Mouse (Mus musculus): Measurements from ENCODE around the gene 1700016C15Rik.

The 1700016C15Rik gene

DNA sequence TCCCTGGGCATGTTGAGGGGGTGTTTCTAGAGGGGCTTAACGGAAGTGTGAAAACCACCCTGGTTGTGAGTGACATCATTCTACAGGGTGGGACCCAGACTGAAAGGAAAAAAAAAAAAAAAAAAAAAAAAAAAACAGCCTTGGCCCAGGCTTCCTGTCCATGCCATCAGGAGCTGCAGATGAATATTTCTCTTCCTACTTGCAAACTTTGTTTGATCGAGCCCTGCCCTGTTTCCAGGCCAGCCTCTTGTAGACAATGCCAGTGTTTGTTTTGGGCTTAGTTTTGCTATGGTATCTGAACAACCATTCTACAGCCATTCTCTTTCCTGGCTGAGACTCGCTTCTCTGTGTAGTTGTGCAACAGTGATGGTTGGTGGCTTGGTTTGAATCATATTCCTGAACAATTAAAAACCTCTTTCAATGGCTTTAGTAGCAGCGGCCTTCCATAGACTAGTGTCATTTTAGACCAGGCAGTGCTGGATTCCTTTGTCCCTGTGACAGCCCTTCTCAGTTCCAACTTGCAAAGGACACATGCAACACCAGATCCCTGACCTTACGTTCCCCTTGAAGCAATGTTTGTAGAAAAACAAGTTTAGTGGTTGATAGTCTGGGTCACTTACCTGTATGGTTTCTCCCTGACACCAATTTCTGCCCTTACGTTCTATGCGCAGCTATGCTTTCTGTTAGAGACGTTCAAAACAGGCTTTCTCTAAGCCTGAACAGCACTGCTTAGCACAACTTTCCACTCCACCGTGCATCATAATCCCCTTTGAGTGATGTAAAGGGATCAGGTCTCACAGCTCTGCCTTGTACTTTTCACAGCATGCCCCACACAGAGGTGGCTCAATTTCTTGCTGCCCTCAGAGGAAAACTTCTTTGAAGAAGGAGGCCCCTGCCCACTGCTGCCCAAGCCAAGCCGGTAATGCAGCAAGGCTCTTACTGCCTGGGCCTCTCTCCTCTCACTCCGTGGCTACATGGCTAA, at the start of gene 1700016C15Rik:
TSS of gene 1700016C15Rik (plus strand) at position 772 of the 982 bp plus-strand sequence.
- DNase-seq (ENCODE audit: low spot score in 2 of 2), result no peak

DNA sequence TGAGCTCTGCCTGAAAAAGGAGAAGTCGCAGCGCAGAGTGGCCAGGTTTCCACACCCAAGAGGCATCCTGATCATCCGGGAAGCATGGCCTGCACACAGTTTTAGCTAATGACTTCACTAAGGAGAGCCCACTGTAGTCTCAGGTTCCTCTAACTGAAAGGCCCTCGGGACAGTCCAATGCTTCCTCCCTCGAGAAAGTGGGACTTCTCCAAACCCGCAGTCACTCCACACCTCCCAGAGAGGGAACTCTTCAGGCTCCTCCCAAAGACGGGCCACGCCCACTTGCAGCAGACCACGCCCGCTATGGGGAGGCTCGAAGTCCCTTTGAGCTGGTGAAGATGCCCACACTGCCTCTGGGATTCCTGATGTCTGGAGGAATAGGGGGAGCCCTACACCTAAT, 48.4 kb upstream of the 1700016C15Rik start:
- DNase-seq (ENCODE audit: low spot score in 2 of 2), result no peak

- DNase-seq (ENCODE audit: low spot score in 2 of 2), result peak in 1 of 2 experiments; percentile 50
Measured at GRCm38 (mm10) chr1:177683931-177684836, 45.4 kb upstream of the 1700016C15Rik start.

DNA sequence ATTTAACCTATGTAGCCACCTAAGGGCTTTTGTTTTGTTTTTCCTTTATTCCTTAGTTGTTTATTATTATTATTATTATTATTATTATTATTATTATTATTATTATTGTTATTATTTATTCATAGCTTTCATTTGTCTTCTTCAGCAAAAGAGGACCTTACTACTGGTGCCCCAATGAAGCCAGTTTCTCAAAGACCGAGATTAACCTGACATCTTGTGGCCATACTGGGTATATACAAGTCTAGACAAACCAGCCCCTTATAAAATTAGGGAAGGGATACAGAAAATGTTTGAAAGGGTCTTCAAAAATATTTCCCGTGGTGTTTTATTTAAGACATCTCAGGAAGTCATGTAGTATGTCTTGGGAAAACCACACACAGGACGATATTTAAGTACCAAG, 44.7 kb upstream of the 1700016C15Rik start:
- peak in 1 of 2 experiments; percentile 53 for DNase-seq (ENCODE audit: low spot score in 2 of 2)

DNA sequence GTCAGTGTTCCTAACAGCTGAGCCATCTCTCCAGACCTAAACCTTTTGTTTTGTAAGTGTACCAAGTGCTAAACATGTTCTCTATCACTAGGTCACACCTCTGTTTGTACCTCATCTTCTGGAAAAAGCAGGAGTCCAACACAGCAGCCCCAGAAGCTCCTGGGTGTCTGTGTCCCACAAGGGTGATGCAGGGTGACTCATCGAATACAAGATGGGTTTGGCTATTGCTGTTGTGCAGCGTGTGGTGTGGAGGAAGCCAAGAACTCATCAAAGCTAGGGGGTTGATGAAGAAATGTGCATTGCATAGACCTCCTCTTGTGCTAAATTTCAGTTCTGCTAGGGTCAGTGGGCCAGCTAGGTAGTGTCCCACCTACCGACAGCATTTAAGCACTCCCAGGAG, 43.5 kb upstream of the 1700016C15Rik start:
- DNase-seq (ENCODE audit: low spot score in 2 of 2), result no peak

- DNase-seq (ENCODE audit: low spot score in 2 of 2), result no peak
Measured at GRCm38 (mm10) chr1:177686982-177687381, 42.6 kb upstream of the 1700016C15Rik start.

DNA sequence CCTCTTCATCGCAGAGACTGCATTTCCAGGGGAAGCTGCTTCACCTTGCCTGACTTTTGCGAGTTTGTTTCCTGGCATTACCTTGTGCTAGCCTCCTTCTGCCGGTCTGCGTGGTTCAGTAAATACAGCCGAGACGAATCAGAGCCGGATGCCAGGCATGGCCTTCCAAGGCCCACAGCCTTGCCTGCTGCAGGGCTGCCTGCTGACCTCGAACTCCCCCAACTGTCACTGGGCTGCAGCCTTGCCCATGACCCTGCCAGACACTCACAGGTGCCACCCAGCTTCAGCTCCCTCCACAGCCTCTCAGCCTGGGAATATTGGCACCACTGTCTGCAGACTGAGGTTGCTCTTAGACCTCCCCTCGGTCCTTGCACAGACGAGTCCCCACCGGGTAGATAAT, 37.1 kb upstream of the 1700016C15Rik start:
- DNase-seq (ENCODE audit: low spot score in 2 of 2), result no peak

- DNase-seq (ENCODE audit: low spot score in 2 of 2), result no peak
Measured at GRCm38 (mm10) chr1:177693486-177694252, 35.9 kb upstream of the 1700016C15Rik start.

DNA sequence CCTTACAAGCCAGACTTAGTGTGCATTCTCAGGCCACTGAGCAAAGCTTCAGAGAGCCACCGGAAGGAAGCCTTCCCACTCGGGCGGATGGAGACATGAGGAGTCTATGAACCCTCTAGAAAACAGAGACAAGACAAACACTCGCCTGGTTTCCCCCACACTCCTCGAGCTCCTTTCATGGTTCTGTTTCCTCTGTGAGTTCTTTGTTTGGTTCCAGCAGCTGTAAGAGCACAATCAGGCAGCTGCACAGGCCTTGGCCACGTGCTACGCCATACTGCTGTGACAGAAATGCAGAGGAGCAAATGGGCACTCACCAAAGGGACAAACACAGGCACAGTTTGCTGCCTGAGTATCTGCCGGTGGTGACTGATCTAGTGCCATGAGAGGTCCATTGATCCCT, 29.1 kb upstream of the 1700016C15Rik start:
- DNase-seq (ENCODE audit: low spot score in 2 of 2), result no peak

GRCm38 (mm10) chr1:177702481-177703146, 27.0 kb upstream of the 1700016C15Rik start:
- DNase-seq (ENCODE audit: low spot score in 2 of 2), result peak; percentile 87 to 88

DNA sequence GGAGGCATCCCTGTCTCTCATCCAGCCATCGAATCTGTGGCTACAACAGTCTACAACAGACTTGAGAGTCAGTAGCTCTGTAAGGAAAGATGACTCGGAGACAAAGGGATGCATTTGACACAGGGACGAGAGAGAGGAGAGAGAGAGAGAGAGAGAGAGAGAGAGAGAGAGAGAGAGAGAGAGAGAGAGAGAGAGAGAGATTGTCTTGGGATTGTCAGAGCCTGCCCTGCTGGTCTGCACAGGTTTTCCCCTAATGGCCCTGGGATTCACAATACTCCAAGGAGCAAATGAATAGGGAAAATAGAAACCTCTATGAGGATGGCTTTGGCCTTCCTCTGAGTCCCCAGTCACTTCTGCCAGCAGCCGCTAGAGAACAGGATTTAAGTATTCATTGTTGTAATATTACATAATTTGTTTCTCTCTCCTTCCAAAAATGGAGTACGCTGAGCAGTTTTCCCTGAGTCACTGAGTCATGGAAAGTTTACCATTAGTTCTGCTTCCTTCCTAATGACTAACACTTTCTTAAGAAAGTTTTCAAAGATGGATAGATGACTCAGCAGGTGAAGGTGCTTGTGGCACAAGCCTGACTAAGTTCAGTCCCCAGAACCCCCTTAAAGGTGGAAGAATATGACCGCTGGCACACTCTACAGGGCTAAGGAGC, 26.3 kb upstream of the 1700016C15Rik start:
- DNase-seq (ENCODE audit: low spot score in 2 of 2), result peak in 1 of 2 experiments; percentile 12

DNA sequence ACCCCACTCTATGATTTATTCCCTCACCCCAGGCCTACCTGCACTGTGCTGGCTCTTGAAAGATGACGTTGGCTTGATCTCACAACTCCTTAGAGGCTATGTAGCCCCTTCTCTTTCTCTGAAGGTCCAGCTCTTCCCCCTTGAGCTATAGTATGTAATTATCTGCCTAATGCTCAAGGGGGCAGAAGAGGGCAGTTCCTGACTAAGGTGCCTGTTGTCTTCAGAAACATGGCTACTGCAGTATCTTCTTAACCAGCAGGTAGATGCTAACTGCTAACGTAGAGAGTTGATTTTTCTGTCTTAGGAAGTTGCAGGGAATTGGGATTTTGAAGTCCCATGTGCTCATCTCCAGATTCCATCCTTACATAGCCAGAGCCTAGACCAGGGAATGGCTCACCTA, 24.4 kb upstream of the 1700016C15Rik start:
- no peak for DNase-seq (ENCODE audit: low spot score in 2 of 2)

- DNase-seq (ENCODE audit: low spot score in 2 of 2), result no peak
Measured at GRCm38 (mm10) chr1:177707571-177707970, 22.0 kb upstream of the 1700016C15Rik start.

DNA sequence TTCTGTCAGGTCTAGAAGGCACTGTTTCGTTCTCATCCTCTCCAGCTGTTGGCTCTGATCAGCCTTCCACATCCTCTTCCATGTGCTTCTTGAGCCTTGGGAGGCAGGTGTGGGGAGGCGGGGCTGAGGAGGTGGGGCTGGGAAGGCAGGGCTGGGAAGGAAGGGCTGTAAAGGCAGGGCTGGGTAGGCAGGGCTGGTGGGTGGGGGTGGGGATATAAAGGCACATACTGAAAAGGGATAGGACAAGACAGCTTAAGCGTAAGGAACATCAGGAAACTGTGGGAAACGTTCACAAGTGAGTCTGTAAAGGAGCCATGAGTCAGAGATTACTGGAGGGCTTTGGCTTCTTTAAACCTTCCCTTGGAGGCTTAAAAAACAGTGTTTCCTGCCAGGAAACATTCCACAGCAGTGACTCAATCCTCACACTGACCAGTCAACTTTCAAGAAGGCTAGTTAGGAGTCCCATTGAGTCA, 21.0 kb upstream of the 1700016C15Rik start:
- no peak for DNase-seq (ENCODE audit: low spot score in 2 of 2)

DNA sequence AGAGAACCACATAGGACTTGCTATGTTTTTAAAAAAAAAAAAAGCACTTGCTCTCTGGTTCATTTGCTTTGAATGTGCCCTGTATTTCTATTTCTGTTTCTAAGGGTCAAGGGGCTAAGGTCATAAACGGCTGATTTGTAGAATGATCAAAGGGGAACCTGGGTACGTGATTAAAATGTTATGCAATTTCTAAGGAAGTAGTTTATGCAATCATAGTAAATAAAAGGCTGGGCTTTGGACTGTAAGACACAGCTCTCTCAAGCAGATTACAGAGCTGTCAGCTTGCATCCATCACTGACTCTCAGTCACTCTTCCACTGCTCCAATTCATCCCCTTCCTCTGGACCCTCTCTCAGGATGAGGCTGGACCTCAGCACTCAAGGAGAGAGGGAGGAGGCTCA, 18.6 kb upstream of the 1700016C15Rik start:
- no peak for DNase-seq (ENCODE audit: low spot score in 2 of 2)

GRCm38 (mm10) chr1:177711418-177711817, 18.2 kb upstream of the 1700016C15Rik start:
- no peak for DNase-seq (ENCODE audit: low spot score in 2 of 2)

GRCm38 (mm10) chr1:177713635-177714396, 15.8 kb upstream of the 1700016C15Rik start:
- no peak for DNase-seq (ENCODE audit: low spot score in 2 of 2)

DNA sequence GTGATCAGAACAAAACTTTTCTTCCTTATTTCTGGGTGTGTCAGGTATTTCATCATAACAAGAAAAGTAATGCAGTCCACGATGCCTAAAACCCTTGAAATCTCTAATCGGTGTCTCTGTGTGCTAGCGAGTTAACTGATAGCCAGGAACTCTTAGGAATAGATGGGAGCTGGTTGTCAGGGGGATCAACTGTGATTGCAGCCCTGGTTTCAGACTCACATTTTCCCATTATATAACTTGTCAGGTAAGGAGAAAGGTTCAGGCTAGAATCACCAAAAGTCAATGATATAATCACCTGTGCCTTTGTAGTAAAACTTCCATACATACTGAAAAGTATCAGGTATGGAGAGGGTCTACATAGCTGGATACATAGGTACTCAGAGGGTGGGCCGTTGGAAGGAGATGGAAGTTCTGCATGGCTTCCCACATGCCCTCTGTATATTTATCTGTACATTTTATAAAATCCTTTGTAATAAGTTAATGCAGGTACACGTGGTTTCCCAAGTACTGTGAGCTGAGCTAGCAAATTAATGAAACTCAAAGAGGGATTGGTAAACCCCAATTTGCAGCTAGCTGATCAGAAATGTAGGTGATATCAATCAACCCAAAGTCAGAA, 15.1 kb upstream of the 1700016C15Rik start:
- no peak for DNase-seq (ENCODE audit: low spot score in 2 of 2)

DNA sequence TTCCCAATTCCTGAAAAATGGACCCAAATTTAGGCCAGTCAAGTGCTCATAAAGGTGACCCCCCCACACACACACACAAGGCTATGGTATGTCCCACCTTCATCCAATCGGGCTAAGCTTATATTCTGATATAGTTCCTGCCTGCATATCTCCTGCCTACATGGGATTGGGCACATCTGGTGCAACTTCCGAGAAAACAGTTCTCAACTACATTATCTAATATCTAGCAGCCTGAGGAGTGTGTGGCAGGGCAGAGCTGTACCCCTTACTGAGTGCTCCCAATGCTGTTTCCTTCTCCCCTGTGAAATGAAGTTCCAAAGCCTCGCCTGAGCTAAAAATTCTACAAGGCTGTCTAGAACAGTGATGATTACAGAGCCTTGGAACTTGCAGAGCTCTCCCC, 13.2 kb upstream of the 1700016C15Rik start:
- DNase-seq (ENCODE audit: low spot score in 2 of 2), result no peak

Data from right cerebral cortex, adult 2 months (tissue).